Mouse (Mus musculus) hindbrain, embryonic 14.5 days (tissue): ENCODE measurements at regions not wholly inside any gene's neighbourhood (a gene's known extent, or its start where the extent isn't known, plus 50 kb on each side); places are given as distances from the start of the nearest gene placed in this dataset.

Experiments used
- ATAC-seq: fragments of 200-750 bp; cut with Nextera tagmentation; 2 replicates; pipeline ENCODE4 v1.8.0; 2017; ENCODE audit warnings: moderate number of reproducible peaks, mild to moderate bottlenecking, moderate TSS enrichment, moderate library complexity; ENCODE audit not compliant: low FRiP score
- DNase-seq: peaks from one replicate; pipeline ENCODE4 v3.0.0-alpha.2; 2015; ENCODE audit warnings: low spot score
- H3K27ac ChIP-seq: fragments of 300-500 bp; sonication (generic); 2 replicates; pipeline ENCODE4 v1.5.1; 2014; ENCODE audit warnings: mild to moderate bottlenecking, moderate library complexity
- H3K27me3 ChIP-seq: fragments of 300-500 bp; sonication (generic); 2 replicates; pipeline ENCODE4 v1.6.1; 2014; ENCODE audit warnings: mild to moderate bottlenecking, low read length, mixed read lengths; ENCODE audit not compliant: control insufficient read depth, insufficient read depth
- H3K36me3 ChIP-seq: fragments of 300-500 bp; sonication (generic); replicated peaks from 2 replicates; pipeline ENCODE4 v1.6.1; 2014; ENCODE audit not compliant: control insufficient read depth, insufficient read depth
- H3K4me1 ChIP-seq: fragments of 300-500 bp; sonication (generic); replicated peaks from 2 replicates; pipeline ENCODE4 v1.6.1; 2014; ENCODE audit warnings: antibody characterized with exemption, low read length, mixed read lengths; ENCODE audit not compliant: control insufficient read depth, insufficient read depth
- H3K4me2 ChIP-seq: fragments of 300-500 bp; sonication (generic); replicated peaks from 2 replicates; pipeline ENCODE4 v1.6.1; 2014; ENCODE audit warnings: mild to moderate bottlenecking, moderate library complexity
- H3K4me3 ChIP-seq: fragments of 300-500 bp; sonication (generic); replicated peaks from 2 replicates; pipeline ENCODE4 v1.5.1; 2014; ENCODE audit warnings: mild to moderate bottlenecking, low read length
- H3K9ac ChIP-seq: fragments of 300-500 bp; sonication (generic); 2 replicates; pipeline ENCODE4 v1.6.1; 2014
- H3K9me3 ChIP-seq: fragments of 300-500 bp; sonication (generic); 2 replicates; pipeline ENCODE4 v1.6.1; 2016; ENCODE audit warnings: low read length; ENCODE audit not compliant: control insufficient read depth
- WGBS: fragments of 180-500 bp; shearing (Covaris S2); extraction: QIAGEN DNeasy Blood & Tissue Kit; methylation state at CpG from one replicate; pipeline ENCODE4 v1.1.7; 2014; 5-methylcytosine and 5-hydroxymethylcytosine counted together

DNA sequence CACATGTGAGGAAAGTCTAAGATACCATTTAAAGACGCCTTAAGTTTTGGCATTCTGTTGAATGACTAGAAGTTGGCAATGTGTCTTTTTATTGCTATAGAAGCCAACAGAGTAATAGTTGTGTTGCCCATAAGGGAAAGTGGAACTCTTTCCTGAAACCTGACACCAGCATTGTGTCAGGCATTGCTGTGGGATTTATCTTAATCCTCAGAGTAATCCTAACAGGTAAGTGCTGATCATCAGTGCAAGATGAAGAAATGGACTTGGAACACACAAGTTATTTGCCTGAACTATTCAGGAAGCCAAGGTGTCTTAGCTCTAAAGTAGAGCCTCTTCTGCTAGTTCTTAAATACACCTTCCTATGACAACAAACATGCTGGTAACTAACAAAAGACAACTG is 198.3 kb upstream of the Rbms1 start:
- Histone ChIP-seq H3K9me3 (no peaks in the 10 kb centered on the region), H3K27ac (no peak overlapping the region), H3K4me1 (no peaks in the 10 kb centered on the region), H3K27me3 (no peaks in the 10 kb centered on the region), H3K4me3 (no peak overlapping the region), H3K9ac (no peak overlapping the region), H3K4me2 (no peak overlapping the region), H3K36me3 (no peaks in the 10 kb centered on the region)
- 97% methylated on average over 1 of the region's 1 CpGs for WGBS
- ATAC-seq = no peak
- no peak for DNase-seq

DNA sequence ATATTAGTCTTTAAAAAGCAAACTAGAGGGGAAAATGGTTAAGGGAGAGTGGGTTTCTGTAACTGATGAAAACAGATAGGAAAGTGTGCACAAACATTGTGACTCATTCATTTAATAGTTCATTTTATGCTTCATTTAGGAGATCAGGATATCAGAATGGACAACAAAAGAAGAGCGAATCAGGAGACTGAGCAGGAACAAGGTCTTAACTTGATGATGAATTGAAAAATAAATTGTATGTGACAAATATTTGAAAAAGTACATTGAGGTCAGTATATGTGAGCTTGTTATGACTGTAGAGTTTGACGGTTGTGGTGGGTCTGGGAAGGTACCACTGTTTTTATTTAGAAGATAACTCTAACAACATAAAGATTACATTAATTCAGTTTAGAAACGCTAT is 196.8 kb upstream of the Rbms1 start:
- H3K27ac ChIP-seq = no peak overlapping the region
- H3K9me3 ChIP-seq = no peaks in the 10 kb centered on the region
- H3K27me3 ChIP-seq = no peaks in the 10 kb centered on the region
- H3K9ac ChIP-seq = no peak overlapping the region
- H3K36me3 ChIP-seq = no peaks in the 10 kb centered on the region
- ATAC-seq (no peak), DNase-seq (no peak)
- no peak overlapping the region for H3K4me3 ChIP-seq
- 73% methylated on average over 3 of the region's 3 CpGs for WGBS
- no peaks in the 10 kb centered on the region for H3K4me1 ChIP-seq
- no peak overlapping the region for H3K4me2 ChIP-seq

GRCm38 (mm10) chr2:61138998-61139631 is 176.1 kb upstream of the Rbms1 start:
- Histone ChIP-seq H3K4me3 (no peak overlapping the region), H3K9me3 (no peaks in the 10 kb centered on the region), H3K9ac (no peak overlapping the region), H3K27ac (no peak overlapping the region), H3K4me2 (no peak overlapping the region; the same call in 1 of the 2 replicates), H3K4me1 (no peaks in the 10 kb centered on the region), H3K27me3 (no peaks in the 10 kb centered on the region), H3K36me3 (no peaks in the 10 kb centered on the region)
- DNase-seq = no peak
- no peak for ATAC-seq
- WGBS = 70% methylated on average over 19 of the region's 19 CpGs

GRCm38 (mm10) chr2:61138625-61138997 is 175.6 kb upstream of the Rbms1 start:
- H3K4me2 ChIP-seq = no peak overlapping the region
- 55% methylated on average over 3 of the region's 3 CpGs for WGBS
- DNase-seq (no peak), ATAC-seq (no peak)
- no peak overlapping the region for H3K4me3 ChIP-seq
- no peaks in the 10 kb centered on the region for H3K9me3 ChIP-seq
- no peak overlapping the region for H3K9ac ChIP-seq
- H3K36me3 ChIP-seq = no peaks in the 10 kb centered on the region
- H3K27ac ChIP-seq = no peak overlapping the region
- H3K4me1 ChIP-seq = no peaks in the 10 kb centered on the region
- H3K27me3 ChIP-seq = no peaks in the 10 kb centered on the region

DNA sequence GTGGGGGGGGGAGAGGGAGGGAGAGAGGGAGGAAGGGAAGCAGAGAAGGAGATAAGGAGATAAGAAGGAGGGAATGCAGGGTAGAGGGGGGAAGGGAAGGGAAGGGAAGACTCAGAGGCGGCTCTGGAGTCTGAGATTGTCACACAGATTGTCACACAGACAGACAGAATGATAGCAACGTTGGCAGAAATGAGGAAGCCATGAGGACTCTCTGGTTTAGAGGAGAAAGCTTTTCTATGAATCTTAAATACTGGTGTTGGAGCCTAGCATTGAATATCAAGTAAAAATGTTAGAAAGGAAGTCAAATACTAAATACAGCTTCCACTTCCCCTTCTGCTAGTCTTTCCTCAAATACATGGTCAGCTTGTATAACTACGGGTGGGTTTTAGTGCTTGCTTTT is 174.4 kb upstream of the Rbms1 start:
- Histone ChIP-seq H3K9me3 (no peaks in the 10 kb centered on the region), H3K4me2 (no peak overlapping the region), H3K4me1 (no peaks in the 10 kb centered on the region), H3K4me3 (no peak overlapping the region), H3K9ac (no peak overlapping the region), H3K27me3 (no peaks in the 10 kb centered on the region), H3K27ac (no peak overlapping the region), H3K36me3 (no peaks in the 10 kb centered on the region)
- no peak for DNase-seq
- WGBS = 61% methylated on average over 3 of the region's 3 CpGs
- no peak for ATAC-seq

- no peaks in the 10 kb centered on the region for H3K9me3 ChIP-seq
- no peak overlapping the region for H3K9ac ChIP-seq
- no peaks in the 10 kb centered on the region for H3K4me1 ChIP-seq
- no peaks in the 10 kb centered on the region for H3K36me3 ChIP-seq
- DNase-seq (no peak), ATAC-seq (no peak)
- H3K27me3 ChIP-seq = no peaks in the 10 kb centered on the region
- WGBS = 13% methylated on average over 1 of the region's 1 CpGs
- no peak overlapping the region for H3K4me3 ChIP-seq
- no peak overlapping the region for H3K4me2 ChIP-seq
- H3K27ac ChIP-seq = no peak overlapping the region
Measured at GRCm38 (mm10) chr2:61136926-61137325, 173.9 kb upstream of the Rbms1 start.

GRCm38 (mm10) chr2:61123046-61123806 is 160.2 kb upstream of the Rbms1 start:
- no peaks in the 10 kb centered on the region for H3K9me3 ChIP-seq
- H3K4me2 ChIP-seq = no peak overlapping the region
- DNase-seq = no peak
- H3K9ac ChIP-seq = no peak overlapping the region
- no peaks in the 10 kb centered on the region for H3K36me3 ChIP-seq
- H3K27ac ChIP-seq = no peak overlapping the region
- H3K27me3 ChIP-seq = no peaks in the 10 kb centered on the region
- H3K4me1 ChIP-seq = no peaks in the 10 kb centered on the region
- no peak for ATAC-seq
- WGBS = 85% methylated on average over 7 of the region's 7 CpGs
- no peak overlapping the region for H3K4me3 ChIP-seq

DNA sequence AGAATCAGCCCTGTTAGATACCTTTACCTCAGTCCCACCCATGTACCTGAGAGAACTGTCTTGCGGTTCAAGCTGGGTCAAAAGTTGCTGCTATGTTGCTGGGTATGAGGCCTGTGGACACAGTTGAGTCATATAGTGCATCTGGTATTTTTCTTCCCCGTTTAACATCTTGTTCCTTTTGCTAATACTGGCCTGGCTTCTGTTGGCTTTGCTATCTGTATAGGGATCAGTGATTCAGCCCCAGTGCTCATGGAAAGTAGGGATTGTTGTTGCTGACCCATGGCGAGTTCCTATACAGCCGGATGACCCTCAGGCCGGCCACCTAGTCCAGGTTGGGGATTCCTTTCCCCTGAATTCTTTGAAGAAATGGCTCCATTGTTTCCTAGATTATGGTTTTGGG is 158.3 kb upstream of the Rbms1 start:
- no peaks in the 10 kb centered on the region for H3K36me3 ChIP-seq
- no peaks in the 10 kb centered on the region for H3K9me3 ChIP-seq
- H3K27ac ChIP-seq = no peak overlapping the region
- no peak overlapping the region for H3K4me3 ChIP-seq
- no peaks in the 10 kb centered on the region for H3K27me3 ChIP-seq
- H3K4me1 ChIP-seq = no peaks in the 10 kb centered on the region
- no peak for DNase-seq
- H3K4me2 ChIP-seq = no peak overlapping the region
- ATAC-seq = no peak
- 86% methylated on average over 5 of the region's 5 CpGs for WGBS
- H3K9ac ChIP-seq = no peak overlapping the region

DNA sequence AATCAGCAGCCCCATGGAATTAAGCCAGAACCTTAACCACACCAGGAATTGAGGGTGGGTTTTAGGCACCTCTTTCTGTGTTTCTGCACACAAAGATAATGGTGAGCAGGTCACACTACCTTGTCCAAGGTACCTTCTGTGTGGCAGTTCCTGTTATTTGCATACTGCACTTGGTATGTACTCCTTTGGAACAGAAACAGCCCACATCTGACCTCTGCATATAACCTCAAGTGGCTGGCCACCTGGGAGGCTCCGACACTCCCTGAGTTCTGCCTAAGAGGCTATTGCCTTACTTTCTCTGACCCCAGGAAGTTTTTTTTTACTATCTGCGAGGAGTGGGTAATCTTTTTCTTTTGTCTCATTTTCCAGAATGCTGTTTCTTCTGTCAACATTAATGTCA is 151.6 kb upstream of the Rbms1 start:
- Histone ChIP-seq H3K9me3 (no peaks in the 10 kb centered on the region), H3K9ac (no peak overlapping the region), H3K4me1 (no peaks in the 10 kb centered on the region), H3K4me2 (no peak overlapping the region), H3K4me3 (no peak overlapping the region), H3K36me3 (no peaks in the 10 kb centered on the region), H3K27me3 (no peaks in the 10 kb centered on the region), H3K27ac (no peak overlapping the region)
- ATAC-seq (no peak), DNase-seq (no peak)
- WGBS = 71% methylated on average over 2 of the region's 2 CpGs
